Mouse (Mus musculus) G1E (cell line): Measurements from ENCODE around the gene Palm3. TPM values are rescaled to one million over a fixed set of nuclear protein-coding genes. Genes with fewer than 3 reads are reported as not detected.
"Not testable (repeated sequence)": the region's sequence is repeated elsewhere in the genome, so short reads cannot be mapped to it uniquely, and the experiment has no call there.

Experiments
- ATAC-seq: 2 replicates; pipeline ENCODE4 v1.8.0; 2016; ENCODE audit warnings: mild to moderate bottlenecking; ENCODE audit not compliant: insufficient number of reproducible peaks, poor library complexity, low FRiP score, severe bottlenecking; ENCODE audit errors: extremely low read depth
- DNase-seq: peaks from one replicate; pipeline ENCODE4 v3.0.0; 2012; ENCODE audit warnings: low spot score
- H3K27me3 ChIP-seq: 2 replicates; pipeline ENCODE4 v1.6.1; 2012; ENCODE audit warnings: mild to moderate bottlenecking, low read length, inconsistent platforms; ENCODE audit not compliant: insufficient read depth
- H3K36me3 ChIP-seq: replicated peaks from 2 replicates; pipeline ENCODE3; 2012; ENCODE audit warnings: mild to moderate bottlenecking, inconsistent platforms
- H3K4me1 ChIP-seq: 2 replicates; pipeline ENCODE4 v1.6.1; 2012; ENCODE audit warnings: low read depth, low read length, inconsistent platforms, mixed read lengths; ENCODE audit not compliant: insufficient read depth
- H3K4me3 ChIP-seq: 2 replicates; pipeline ENCODE4 v1.5.1; 2012; ENCODE audit warnings: low read depth, mild to moderate bottlenecking, inconsistent platforms, low read length, moderate library complexity, mixed read lengths
- H3K9me3 ChIP-seq: replicated peaks from 2 replicates; pipeline ENCODE4 v1.6.1; 2012; ENCODE audit warnings: inconsistent platforms
- CTCF ChIP-seq: IDR thresholded peaks from 2 replicates; pipeline ENCODE4 v1.5.1; 2012; ENCODE audit warnings: low read depth, low read length, inconsistent platforms, mixed read lengths
- GATA1 ChIP-seq: IDR thresholded peaks from 2 replicates; pipeline ENCODE4 v1.6.1; 2012; ENCODE audit warnings: borderline replicate concordance, low read length, inconsistent platforms, mixed read lengths
- GATA2 ChIP-seq: IDR thresholded peaks from 2 replicates; pipeline ENCODE4 v1.6.1; 2012; ENCODE audit warnings: low read depth, low read length, inconsistent platforms, borderline replicate concordance
- POLR2AphosphoS5 ChIP-seq: IDR thresholded peaks from 2 replicates; pipeline ENCODE4 v1.6.1; 2012; ENCODE audit warnings: low read depth, low read length, inconsistent platforms; ENCODE audit not compliant: insufficient replicate concordance
- TAL1 ChIP-seq: conservative IDR thresholded peaks from 2 replicates; pipeline ENCODE4 v1.6.1; 2012; ENCODE audit warnings: low read depth, low read length, inconsistent platforms, mixed read lengths
- polyA plus RNA-seq: library from polyadenylated mRNA; stranded (reverse); fragments of >175 nt; gene quantifications from 2 replicates; pipeline ENCODE4 v1.2.3, GENCODE M21; 2012
- total RNA-seq, 2 experiments: library from RNA; stranded (forward) in 1 of 2; stranded (reverse) in 1 of 2; fragments of 200-1000 nt in 1 of 2; fragments of >200 nt in 1 of 2; fragmentation: Nextera tagmentation in 1 of 2; gene quantifications; 2 replicates each; pipeline ENCODE4 v1.2.3; 2014 to 2017

Palm3 gene
- total and polyA plus RNA-seq, 3 experiments: 0.15 TPM; not detected in 2

GRCm38 (mm10) chr8:83976779-83977350 lies 44.4 kb upstream of the Palm3 start:
- H3K4me3 ChIP-seq: no peak overlapping the region
- H3K27me3 ChIP-seq: no peaks in the 10 kb centered on the region
- peaks cover 74% of the 10 kb centered on the region for H3K36me3 ChIP-seq
- H3K9me3 ChIP-seq: no peaks in the 10 kb centered on the region
- no peak for ATAC-seq
- H3K4me1 ChIP-seq: peaks cover 42% of the 10 kb centered on the region
- TF ChIP-seq GATA1 (no peak), TAL1 (no peak), GATA2 (no peak), CTCF (no peak), POLR2AphosphoS5 (no peak)
- DNase-seq: no peak

GRCm38 (mm10) chr8:83977646-83978045 lies 43.6 kb upstream of the Palm3 start:
- Histone ChIP-seq H3K36me3 (peaks cover 78% of the 10 kb centered on the region), H3K27me3 (no peaks in the 10 kb centered on the region), H3K9me3 (no peaks in the 10 kb centered on the region), H3K4me3 (no peak overlapping the region), H3K4me1 (peaks cover 37% of the 10 kb centered on the region)
- ATAC-seq (no peak), DNase-seq (no peak)
- TF ChIP-seq POLR2AphosphoS5: no peak
- no peak for TF ChIP-seq GATA1
- no peak for TF ChIP-seq TAL1
- no peak for TF ChIP-seq CTCF
- no peak for TF ChIP-seq GATA2

GRCm38 (mm10) chr8:83978200-83978599 lies 43.1 kb upstream of the Palm3 start:
- Histone ChIP-seq H3K36me3 (peaks cover 79% of the 10 kb centered on the region), H3K4me3 (no peak overlapping the region), H3K4me1 (peaks cover 35% of the 10 kb centered on the region), H3K9me3 (no peaks in the 10 kb centered on the region), H3K27me3 (no peaks in the 10 kb centered on the region)
- ATAC-seq (no peak), DNase-seq (no peak)
- TF ChIP-seq GATA1 (no peak), TAL1 (no peak), POLR2AphosphoS5 (no peak), GATA2 (no peak), CTCF (no peak)

- Histone ChIP-seq H3K4me3 (no peak overlapping the region), H3K36me3 (peaks cover 84% of the 10 kb centered on the region), H3K27me3 (no peaks in the 10 kb centered on the region), H3K4me1 (peaks cover 18% of the 10 kb centered on the region), H3K9me3 (no peaks in the 10 kb centered on the region)
- no peak for DNase-seq
- ATAC-seq: no peak
- no peak for TF ChIP-seq POLR2AphosphoS5
- TF ChIP-seq CTCF: no peak
- no peak for TF ChIP-seq TAL1
- TF ChIP-seq GATA2: no peak
- no peak for TF ChIP-seq GATA1
Measured at GRCm38 (mm10) chr8:83980250-83980649, 41.0 kb upstream of the Palm3 start.

- Histone ChIP-seq H3K27me3 (no peaks in the 10 kb centered on the region), H3K36me3 (peaks cover 89% of the 10 kb centered on the region), H3K9me3 (no peaks in the 10 kb centered on the region), H3K4me3 (no peak overlapping the region), H3K4me1 (peaks cover 18% of the 10 kb centered on the region)
- no peak for DNase-seq
- ATAC-seq: no peak
- TF ChIP-seq TAL1 (no peak), GATA2 (no peak), GATA1 (no peak), CTCF (no peak), POLR2AphosphoS5 (no peak)
Measured at GRCm38 (mm10) chr8:83980845-83981244, 40.4 kb upstream of the Palm3 start.

GRCm38 (mm10) chr8:83981533-83981932 lies 39.7 kb upstream of the Palm3 start:
- Histone ChIP-seq H3K4me1 (peaks cover 18% of the 10 kb centered on the region), H3K9me3 (no peaks in the 10 kb centered on the region), H3K4me3 (no peak overlapping the region), H3K27me3 (no peaks in the 10 kb centered on the region), H3K36me3 (peaks cover 89% of the 10 kb centered on the region)
- ATAC-seq (no peak), DNase-seq (no peak)
- no peak for TF ChIP-seq GATA2
- TF ChIP-seq CTCF: no peak
- no peak for TF ChIP-seq TAL1
- no peak for TF ChIP-seq GATA1
- no peak for TF ChIP-seq POLR2AphosphoS5

GRCm38 (mm10) chr8:83982449-83982848 lies 38.8 kb upstream of the Palm3 start:
- Histone ChIP-seq H3K4me3 (no peak overlapping the region), H3K9me3 (no peaks in the 10 kb centered on the region), H3K27me3 (no peaks in the 10 kb centered on the region), H3K4me1 (peaks cover 10% of the 10 kb centered on the region), H3K36me3 (peaks cover 88% of the 10 kb centered on the region)
- no peak for DNase-seq
- ATAC-seq: no peak
- TF ChIP-seq TAL1 (no peak), CTCF (no peak), POLR2AphosphoS5 (no peak), GATA1 (no peak), GATA2 (no peak)

- not testable (repeated sequence) for ATAC-seq, H3K4me1 ChIP-seq, H3K27me3 ChIP-seq, DNase-seq, H3K4me3 ChIP-seq, H3K9me3 ChIP-seq
- peaks cover 88% of the 10 kb centered on the region for H3K36me3 ChIP-seq
Measured at GRCm38 (mm10) chr8:83983222-83983621, 38.0 kb upstream of the Palm3 start.
